Mouse (Mus musculus) heart, adult 9 months (tissue): ENCODE data around the gene Slc7a6.

Experiments
- DNase-seq, 2 experiments: peaks; one replicate each; pipeline ENCODE4 v3.0.0; 2022; ENCODE audit warnings: low spot score in 2 of 2

The Slc7a6 gene

DNA sequence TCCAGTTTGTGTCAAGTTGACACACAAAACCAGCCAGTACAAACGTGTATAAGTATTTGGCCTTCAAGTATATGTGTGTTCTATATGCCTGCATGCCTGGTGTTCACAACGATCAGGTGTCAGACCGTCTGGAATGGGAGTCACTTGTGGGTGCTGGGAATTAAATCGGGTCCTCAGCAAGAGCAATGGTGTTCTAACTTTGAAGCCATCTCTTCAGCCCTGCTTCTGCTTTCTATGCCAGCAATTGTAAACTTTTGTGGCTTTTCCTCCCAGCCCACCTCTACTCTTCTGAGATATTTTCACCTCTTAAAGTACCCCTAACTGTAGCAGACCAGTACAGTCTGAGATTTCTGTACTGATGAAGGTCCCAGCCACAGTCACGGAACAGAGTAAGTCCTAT, 28.5 kb upstream of the Slc7a6 start:
- no peak for DNase-seq

DNA sequence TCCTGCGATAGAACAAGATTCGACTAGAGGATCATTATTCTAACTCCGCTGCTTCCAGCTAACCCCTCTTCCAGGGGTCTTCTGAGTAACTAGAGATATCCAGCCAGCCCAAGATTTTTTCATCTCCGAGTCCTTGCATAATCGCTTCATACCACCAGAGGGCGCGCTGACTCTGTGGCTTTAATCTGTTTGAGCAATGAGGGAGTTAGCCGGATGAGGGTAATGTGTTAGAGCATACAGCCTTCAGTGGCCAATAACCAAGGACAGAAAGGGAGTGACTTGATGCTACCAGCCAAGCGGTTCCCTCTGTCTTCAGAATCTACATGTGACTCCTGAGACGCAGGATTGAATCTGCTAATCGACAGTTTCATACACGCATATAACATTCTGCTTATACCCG, 27.9 kb upstream of the Slc7a6 start:
- peak; percentile 68 to 81 for DNase-seq

DNA sequence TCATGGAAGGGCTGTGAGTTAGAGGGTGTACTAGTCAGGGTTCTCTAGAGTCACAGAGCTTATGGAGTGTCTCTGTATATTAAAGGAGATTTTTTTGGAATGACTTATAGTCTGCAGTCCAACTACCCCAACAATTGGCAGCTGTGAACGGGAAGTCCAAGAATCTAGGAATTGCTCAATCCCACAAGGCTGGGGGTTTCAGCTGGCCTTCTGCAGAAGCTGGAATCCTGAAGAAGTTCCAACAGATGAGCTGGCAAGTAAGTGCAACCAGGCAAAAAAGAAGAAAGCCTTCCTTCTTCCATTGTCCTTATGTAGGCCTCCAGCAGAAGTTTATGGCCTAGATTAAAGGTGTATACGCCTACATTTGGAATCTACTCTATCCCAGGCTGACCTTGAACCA, 23.3 kb upstream of the Slc7a6 start:
- peak in 1 of 2 experiments; percentile 55 for DNase-seq

DNA sequence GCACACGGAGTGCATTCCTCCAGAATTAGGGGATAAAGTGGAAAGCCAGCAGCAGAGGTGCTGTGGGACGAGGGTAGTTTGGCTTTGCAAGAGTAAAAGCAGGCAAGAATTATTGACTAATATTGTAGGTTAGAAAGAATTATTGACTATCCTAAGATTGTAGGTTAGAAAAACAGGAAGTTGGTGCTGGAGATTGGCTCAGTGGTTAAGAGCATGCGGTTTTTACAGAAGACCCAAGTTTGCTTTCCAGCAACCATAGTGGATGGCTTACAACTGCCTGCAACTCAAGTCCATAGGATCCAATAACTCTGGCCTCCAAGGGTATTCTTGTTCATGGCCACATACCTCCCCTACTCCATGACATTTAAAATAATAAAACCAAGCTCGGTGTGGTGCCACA, 22.6 kb upstream of the Slc7a6 start:
- DNase-seq: no peak

DNA sequence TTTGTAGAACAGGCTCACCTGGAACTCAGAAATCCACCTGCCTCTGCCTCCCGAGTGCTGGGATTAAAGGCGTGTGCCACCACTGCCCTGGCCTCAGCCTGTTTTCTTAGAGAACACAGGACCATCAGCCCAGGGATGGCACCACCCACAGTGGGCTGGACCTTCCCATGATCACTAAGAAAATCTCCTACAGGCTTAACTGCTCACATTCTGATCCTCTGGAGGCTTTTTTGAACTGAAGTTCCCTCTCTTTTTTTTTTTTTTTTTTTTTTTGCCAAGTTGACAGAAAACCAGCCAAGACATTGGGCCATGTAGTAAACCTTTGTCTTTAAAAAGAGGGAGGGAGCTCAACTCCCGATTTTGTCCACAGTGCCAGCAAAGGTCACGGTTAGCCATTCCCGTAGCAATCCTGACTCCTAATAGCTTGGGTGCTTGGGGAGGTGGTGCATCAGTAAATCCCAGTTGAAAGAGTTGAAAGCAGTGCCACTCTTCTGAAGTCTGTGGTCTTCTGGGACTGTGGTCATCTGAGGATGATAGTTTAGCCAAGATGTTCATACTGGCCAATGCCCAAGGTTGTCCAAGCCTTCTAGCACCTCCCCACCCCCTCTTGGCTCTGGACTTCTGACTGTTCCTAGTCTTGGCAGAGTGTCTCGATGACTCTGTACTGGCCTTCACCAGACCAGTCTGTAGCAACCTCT, 20.6 kb upstream of the Slc7a6 start:
- peak; percentile 48 to 71 for DNase-seq

- peak in 1 of 2 experiments; percentile 57 for DNase-seq
These were observed 19.6 kb upstream of the Slc7a6 start for GRCm38 (mm10) chr8:106149025-106149424.

GRCm38 (mm10) chr8:106149801-106150652, 18.6 kb upstream of the Slc7a6 start, which contains the start of gene Pla2g15:
TSS of gene Pla2g15 (plus strand) at chr8:106150399.
- DNase-seq: peak; percentile 93 to 94

DNA sequence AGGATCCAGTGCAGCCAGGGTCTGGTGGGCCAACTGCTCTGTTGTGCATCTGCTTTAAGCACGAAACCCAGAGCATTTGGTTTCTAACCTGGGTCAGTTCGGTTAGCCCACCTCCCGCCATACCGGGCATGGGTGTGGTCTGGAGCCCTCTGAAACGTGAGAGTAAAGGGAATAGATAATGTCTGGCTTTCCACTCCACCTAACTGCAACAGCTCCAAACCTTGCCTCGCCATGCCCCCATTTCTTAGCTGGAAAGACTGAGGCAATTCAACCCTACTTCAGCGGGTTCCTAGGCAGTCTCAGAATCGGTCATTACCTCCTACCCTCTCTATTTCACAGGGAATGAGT, 18.0 kb upstream of the Slc7a6 start:
- DNase-seq: no peak

GRCm38 (mm10) chr8:106151041-106151440, 17.6 kb upstream of the Slc7a6 start:
- no peak for DNase-seq

DNA sequence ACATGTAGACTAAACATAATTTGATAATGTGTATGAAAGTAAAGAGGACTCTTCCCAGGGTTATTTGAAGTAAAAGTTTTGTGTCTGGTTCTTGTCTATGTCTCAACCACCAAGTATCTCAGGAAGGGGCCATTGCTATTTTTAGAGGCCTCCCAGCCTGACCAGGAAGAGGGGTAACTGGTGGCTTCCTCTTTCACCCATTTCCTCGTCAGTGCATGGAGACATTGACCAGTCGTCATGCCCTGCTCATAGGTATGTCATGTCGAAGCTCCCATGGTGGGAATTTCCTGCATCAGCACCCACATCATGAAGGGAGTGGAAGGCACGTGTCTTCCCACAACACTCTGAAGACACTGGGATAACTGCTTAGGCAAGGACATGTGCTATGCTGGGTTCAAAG, 15.8 kb upstream of the Slc7a6 start:
- no peak for DNase-seq

GRCm38 (mm10) chr8:106157419-106157818, 11.2 kb upstream of the Slc7a6 start:
- no peak for DNase-seq

DNA sequence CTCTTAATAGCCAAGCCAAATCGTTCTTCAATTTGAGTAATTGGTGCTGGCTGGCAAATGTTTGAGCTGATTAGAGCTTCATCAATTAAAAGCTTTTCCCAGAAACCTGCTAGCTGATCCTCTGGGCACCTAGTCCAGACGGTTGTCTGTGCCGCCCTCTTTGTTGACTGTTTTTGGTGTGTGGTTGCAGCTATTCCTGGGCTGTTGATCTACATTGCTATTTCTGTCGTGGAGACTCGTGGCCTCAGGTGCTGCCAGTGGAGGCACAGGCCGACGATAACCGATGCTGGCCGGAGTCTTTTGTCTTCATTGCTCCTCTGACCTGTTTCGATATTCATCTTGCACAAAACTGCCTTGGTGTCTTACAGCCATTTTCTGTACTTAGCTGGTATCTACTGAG, 10.3 kb upstream of the Slc7a6 start:
- DNase-seq: peak in 1 of 2 experiments; percentile 55

DNA sequence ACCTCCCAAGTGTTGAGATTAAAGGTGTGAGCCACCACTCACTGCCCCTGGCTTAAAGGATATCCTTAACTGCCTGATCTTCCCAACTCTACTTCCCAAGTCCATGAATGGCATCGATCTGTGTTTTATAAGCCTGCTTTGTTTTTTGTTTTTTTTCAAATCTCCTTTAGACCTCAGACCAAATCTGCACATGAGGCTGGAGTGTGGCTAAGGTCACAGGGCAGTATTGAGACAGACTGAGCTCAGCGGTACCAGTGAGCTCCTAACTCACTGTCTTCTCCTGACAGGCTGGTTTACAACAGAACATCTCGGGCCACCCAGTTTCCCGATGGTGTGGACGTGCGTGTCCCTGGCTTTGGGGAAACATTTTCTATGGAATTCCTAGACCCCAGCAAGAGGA, 8.8 kb upstream of the Slc7a6 start:
- DNase-seq: no peak

DNA sequence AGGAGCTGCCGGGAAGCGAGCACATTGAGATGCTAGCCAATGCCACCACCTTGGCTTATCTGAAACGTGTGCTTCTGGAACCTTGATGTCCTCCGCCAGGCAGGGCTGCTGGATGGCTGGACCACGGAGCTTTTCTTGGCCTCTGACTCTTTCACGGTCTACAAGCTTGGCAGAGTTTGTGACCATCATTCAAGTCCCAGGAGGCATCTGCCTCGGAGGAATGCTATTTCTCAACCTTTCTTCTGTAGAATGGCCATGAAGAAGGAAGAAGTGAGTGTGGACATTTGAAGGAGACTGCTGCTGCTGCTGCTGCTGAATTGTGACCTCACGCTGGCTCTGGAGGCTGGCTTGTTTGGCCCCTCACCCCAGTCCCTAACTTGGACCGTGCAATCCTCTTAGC, 5.4 kb upstream of the Slc7a6 start:
- DNase-seq: no peak

GRCm38 (mm10) chr8:106165460-106165859, 3.2 kb upstream of the Slc7a6 start:
- peak in 1 of 2 experiments; percentile 68 for DNase-seq

GRCm38 (mm10) chr8:106169017-106169933, 618 bp downstream of the Slc7a6 start:
- DNase-seq: peak in 1 of 2 experiments; percentile 36

- no peak for DNase-seq
These were observed 1.4 kb downstream of the Slc7a6 start for GRCm38 (mm10) chr8:106169934-106170480.

GRCm38 (mm10) chr8:106173566-106173965, 4.9 kb downstream of the Slc7a6 start:
- DNase-seq: no peak

DNA sequence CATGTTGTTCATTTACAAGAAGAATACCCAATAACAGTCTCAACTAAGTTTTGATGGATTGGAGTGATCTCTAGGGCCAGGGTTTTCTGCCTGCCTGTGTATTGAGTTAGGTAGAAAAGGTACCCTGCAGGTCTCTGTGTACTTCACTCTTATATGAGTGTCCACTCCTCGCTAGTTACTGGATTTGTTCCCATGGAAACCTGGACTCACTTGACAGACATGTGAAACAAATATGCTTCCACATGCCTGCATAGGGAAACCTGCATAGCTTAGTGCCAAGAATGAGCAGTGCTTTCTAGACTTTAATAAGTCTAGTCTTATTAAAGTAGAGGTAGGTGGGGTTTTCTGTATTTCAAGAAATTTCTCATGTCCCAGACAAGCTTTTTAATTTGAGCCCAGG, 8.2 kb downstream of the Slc7a6 start:
- DNase-seq: no peak

- DNase-seq: no peak
These were observed 8.9 kb downstream of the Slc7a6 start for GRCm38 (mm10) chr8:106177594-106177993.

DNA sequence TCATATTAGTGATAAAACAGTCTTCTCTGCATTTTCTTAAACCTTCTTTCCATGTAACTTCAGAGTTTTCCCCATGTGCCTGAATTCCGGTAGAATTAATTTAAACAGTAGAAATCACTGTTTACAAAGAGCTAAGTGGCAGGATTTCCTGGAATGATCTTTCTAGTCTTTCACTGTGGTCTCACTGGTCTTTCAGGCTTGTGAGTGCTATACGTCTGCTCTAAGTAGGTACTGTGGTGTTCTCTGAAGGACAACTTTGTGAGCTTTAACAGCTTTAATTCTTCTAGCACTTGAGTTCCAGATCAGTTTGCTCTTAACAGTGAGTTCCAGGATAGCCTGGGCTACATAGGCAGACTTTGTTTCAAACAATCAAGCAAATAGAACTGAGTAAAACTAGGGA, 9.8 kb downstream of the Slc7a6 start:
- no peak for DNase-seq
